Mouse (Mus musculus) yolk sac, embryonic 10.5 days (tissue): Measurements from ENCODE around the gene Nfe2l2.
"Not testable (repeated sequence)": the region's sequence is repeated elsewhere in the genome, so short reads cannot be mapped to it uniquely, and the experiment has no call there.

Experiments used
- DNase-seq: peaks from one replicate; pipeline ENCODE4 v3.0.0-alpha.2; 2017; ENCODE audit warnings: low spot score

Gene Nfe2l2

GRCm38 (mm10) chr2:75643950-75644349 lies 60.5 kb downstream of the Nfe2l2 start:
- DNase-seq, result no peak

- DNase-seq, result peak; percentile 40
Measured at GRCm38 (mm10) chr2:75642795-75643550, 61.5 kb downstream of the Nfe2l2 start.

DNA sequence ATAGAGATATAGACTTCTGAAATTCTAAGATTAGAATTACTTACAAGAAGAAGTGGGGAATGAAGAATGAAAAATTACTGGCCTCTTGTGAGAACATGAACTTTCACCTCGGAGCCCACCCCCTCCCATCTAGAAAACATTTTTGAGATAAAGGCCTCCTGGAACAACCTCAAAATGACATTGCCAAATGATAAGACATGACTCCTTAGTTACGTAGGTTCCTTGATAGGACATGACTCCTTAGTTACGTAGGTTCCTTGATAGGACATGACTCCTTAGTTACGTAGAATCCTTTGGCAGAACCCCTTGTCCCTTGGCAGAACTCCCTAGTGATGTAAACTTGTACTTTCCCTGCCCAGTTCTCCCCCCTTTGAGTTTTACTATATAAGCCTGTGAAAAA lies 62.1 kb downstream of the Nfe2l2 start:
- DNase-seq, result not testable (repeated sequence)

DNA sequence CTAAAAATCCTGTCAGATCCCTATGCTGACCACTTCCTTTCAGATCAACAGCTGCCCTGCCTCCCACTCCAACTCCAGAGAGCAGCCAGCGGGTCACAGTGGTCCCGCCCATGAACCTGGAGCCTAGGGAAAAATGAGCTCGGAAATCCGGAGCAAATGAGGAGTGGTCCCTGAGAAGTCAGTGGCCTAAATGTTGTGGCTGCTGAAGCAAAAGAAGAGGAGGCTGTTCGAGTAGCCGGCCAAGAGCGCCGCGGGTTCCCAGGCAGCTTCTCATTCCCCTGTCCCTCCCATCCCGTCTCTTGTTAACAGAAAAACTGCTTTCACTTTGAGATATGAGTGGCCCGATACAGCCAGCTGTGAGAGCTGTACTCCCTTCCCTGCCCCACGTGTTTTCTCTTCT lies 64.9 kb downstream of the Nfe2l2 start:
- not testable (repeated sequence) for DNase-seq

GRCm38 (mm10) chr2:75637822-75638221 lies 66.6 kb downstream of the Nfe2l2 start:
- DNase-seq, result not testable (repeated sequence)

DNA sequence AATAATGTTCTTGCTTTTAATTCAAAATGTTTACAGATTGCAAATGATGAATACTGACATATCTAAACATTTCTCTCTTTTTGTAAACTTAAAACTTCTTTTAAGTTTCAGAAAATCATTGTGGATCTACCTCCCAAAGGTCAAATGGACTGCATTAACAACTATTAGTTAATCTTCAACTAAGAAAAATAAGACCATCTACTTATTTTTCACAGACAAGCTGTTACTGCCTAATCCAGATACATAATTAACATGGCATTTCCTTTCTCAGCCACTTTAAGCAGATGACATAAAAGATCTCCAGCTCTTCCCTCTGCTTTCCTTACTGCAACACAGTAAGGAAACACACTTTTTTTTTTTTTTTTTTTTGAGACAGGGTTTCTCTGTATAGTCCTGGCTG lies 67.1 kb downstream of the Nfe2l2 start:
- DNase-seq, result no peak

DNA sequence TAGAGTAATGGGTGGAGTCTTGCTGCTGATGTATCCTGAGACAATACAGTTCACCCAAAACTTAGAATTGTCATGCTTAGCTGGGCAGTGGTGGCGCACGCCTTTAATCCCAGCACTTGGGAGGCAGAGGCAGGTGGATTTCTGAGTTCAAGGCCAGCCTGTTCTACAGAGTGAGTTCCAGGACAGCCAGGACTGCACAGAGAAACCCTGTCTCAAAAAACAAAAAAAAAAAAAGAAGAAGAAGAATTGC lies 67.5 kb downstream of the Nfe2l2 start:
- not testable (repeated sequence) for DNase-seq

- DNase-seq, result no peak
Measured at GRCm38 (mm10) chr2:75636261-75637054, 68.0 kb downstream of the Nfe2l2 start.

GRCm38 (mm10) chr2:75634431-75634830 lies 70.0 kb downstream of the Nfe2l2 start:
- DNase-seq, result not testable (repeated sequence)

DNA sequence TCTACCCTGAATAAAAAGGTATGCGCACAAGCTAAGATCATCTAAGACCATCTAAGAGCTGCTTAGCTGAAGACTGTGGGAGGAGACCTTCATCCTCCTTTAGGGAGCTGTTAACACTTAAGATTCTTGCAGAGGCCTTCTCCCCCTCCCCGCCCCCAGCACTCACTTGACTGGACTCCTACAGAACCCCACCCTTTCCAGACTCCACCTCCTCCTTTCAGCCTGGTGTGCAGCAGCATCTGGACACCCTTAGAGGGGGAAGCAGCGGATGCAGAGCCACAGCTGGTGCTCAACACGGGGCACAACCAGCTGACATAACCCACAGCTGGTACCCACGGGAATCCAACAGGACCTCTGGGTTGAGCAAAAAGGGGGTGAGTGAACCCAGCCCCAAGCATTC lies 70.7 kb downstream of the Nfe2l2 start:
- peak; percentile 78 for DNase-seq

DNA sequence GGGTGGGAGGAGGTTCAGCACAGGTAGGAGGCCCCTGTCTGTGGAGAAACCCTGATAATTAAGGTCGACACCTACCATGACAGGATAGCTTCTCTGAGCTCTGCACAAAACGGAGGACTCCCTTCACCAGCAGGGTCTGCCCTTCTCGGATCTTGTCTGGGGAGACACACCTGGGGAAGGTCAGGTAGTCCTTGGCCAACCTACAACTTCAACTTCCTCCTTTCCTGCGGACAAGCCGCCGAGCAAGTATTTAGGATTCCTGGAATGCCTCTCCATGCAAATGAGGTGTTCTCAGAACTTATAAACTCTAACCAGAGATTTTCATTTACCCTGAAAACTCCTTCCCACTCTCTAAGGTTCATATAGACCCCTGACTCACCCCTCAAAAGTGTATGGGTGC lies 71.1 kb downstream of the Nfe2l2 start:
- peak; percentile 71 for DNase-seq

DNA sequence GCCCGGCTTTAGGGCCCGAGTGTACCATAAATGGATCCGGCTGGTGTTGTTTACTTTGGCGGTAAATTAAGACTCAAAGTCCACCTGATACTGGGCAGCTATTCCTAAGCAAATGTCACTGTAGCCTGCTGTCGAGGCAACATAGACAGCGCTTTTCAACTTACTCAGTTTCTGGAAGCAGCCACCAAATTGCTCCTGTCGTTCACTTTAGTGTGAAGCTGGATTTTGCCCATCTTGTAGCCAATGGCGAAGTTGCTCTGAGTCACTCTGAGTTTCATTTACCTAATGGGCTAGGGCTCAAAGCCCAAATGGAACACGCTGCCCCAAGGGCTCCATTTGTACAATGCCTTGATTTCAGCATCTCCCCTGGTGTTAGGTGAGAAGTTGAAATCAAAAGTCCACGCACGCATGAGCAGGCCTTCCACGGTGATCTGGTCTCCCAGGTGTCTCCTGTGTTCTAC lies 71.7 kb downstream of the Nfe2l2 start:
- DNase-seq, result no peak

- DNase-seq, result no peak
Measured at GRCm38 (mm10) chr2:75632043-75632442, 72.4 kb downstream of the Nfe2l2 start.

- no peak for DNase-seq
Measured at GRCm38 (mm10) chr2:75631421-75631820, 73.0 kb downstream of the Nfe2l2 start.

GRCm38 (mm10) chr2:75628487-75628886 lies 76.0 kb downstream of the Nfe2l2 start:
- DNase-seq, result no peak

GRCm38 (mm10) chr2:75626597-75627440 lies 77.6 kb downstream of the Nfe2l2 start:
- DNase-seq, result no peak
